Mouse (Mus musculus) mesoderm, embryonic 11.5 days (tissue): ENCODE results near the gene Cxcl13.
"Not testable (repeated sequence)": the region's sequence is repeated elsewhere in the genome, so short reads cannot be mapped to it uniquely, and the experiment has no call there.

Source experiments
- DNase-seq: peaks from one replicate; pipeline ENCODE4 v3.0.0-alpha.2; 2012; ENCODE audit warnings: low read depth, low spot score

The Cxcl13 gene

DNA sequence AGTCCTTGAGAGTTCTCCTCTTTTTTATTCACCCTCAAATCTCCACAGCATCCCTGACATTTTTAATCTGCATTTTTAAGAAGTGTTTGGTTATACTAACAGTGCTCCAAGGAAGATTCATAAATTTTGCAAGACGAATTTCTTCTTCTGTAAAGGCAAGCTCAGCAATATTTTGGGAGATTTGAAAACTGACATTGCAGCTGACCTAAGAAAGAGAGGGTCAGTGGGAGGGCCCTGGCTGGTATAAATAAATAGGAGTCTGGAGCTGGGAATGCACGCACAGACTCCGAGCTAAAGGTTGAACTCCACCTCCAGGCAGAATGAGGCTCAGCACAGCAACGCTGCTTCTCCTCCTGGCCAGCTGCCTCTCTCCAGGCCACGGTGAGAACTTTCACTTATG lies at the start of gene Cxcl13:
Gene Cxcl13 (plus strand): TSS at position 301 of the 400 bp plus-strand sequence.
- no peak for DNase-seq

DNA sequence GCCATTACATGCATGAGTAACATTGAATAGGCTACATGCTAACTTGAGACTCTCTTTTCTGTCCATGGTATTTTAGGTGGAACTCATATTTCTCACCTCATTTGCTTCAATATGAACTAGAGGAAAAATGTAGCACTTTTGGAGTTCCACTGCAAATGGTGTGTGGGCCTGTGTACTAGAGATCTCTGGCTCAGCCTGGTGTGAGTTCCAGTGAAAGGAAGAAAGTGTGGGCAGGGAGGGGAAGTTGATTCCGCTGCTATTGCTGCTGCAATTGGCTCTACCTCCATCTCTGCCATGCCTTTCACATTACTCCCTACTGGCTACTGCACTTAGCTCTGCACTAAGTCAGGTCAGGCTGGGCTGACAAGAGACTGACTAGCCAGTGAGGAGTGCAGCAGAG lies 45.7 kb upstream of the Cxcl13 start:
- no peak for DNase-seq

GRCm38 (mm10) chr5:95918491-95918890 lies 38.3 kb upstream of the Cxcl13 start:
- DNase-seq = no peak

DNA sequence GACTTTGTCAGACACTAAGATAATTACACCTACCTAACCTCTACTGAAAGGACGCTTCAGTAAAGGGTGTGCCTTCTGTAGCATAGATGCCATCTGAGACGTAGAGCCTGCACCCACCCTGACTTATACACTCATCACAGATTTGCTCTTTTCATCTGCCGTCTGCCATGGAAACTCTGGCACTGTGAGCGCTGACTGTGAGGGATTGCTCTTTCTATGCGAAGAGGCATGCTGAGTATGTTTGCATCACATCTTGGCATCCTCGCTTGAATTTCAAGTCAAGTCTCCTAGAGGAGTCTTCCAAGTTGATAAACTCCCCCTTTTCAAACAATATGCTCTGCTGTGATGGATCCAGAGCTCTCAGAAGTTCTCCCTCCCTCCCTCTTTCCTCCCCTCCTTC lies 32.7 kb upstream of the Cxcl13 start:
- DNase-seq = no peak

- DNase-seq = no peak
Observed at GRCm38 (mm10) chr5:95925204-95925930, 31.4 kb upstream of the Cxcl13 start.

DNA sequence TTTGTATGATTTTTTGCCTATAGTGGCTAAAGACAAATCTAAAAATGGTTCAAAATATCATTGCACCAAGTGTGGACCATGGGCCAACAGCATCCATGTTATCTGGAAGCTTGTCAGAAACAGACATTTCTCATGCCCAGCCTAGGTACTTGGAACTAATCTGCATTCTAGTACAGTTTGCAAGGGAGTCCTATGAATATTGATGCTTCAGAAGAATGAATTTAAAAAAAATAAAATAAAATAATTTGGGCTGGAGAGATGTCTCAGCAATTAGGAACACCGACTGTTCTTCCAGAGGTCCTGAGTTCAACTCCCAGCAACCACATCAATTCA lies 30.9 kb upstream of the Cxcl13 start:
- DNase-seq = no peak

GRCm38 (mm10) chr5:95935035-95935434 lies 21.7 kb upstream of the Cxcl13 start:
- DNase-seq = no peak

DNA sequence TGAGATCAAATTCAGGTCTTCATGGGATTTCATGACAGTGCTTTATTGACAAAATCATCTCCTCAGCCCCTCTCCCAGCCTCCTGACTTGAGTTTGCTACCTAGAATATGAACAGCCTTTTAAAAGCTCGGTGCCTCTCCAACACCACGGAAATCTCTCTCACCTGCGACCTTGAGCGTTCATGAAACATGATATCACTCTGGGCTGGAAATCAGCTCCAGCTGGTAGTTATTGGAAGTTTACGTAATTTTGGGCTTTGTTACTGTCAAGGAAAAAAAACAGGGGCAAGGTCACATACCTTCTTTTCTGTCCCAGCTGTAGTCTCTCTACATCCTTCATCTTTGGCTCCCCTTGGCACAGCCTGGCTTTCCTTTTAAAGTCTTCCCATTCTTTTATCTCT lies 20.7 kb upstream of the Cxcl13 start:
- DNase-seq = no peak

GRCm38 (mm10) chr5:95937129-95937528 lies 19.6 kb upstream of the Cxcl13 start:
- DNase-seq = no peak

DNA sequence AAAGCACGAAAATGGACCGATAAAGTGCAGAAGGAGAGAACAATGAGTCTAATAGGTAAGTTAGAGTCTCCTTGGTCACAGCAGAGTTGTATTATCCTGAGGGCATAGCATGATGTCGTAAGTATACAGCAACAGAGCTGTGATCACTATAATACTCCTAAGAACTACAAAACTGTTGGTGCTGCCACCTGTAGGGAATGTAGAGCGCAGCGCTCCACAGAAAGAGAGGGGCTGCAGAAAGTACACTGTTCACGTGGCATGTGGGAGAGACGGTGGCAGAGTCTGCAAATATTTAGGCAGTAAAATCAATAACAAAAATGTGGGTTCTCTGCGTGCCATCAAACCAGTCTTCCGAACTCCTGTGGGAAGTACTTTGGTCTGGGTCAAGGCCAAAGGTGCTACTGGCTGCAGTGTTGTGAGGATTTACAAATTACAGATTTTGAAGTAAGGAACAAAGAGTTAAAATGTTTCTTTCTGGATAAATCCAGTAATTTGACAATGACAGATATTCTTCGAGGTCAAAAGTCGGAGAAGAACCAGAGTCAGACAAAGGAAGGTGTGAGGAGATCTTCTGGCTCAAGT lies 18.6 kb upstream of the Cxcl13 start:
- peak; percentile 28 for DNase-seq

DNA sequence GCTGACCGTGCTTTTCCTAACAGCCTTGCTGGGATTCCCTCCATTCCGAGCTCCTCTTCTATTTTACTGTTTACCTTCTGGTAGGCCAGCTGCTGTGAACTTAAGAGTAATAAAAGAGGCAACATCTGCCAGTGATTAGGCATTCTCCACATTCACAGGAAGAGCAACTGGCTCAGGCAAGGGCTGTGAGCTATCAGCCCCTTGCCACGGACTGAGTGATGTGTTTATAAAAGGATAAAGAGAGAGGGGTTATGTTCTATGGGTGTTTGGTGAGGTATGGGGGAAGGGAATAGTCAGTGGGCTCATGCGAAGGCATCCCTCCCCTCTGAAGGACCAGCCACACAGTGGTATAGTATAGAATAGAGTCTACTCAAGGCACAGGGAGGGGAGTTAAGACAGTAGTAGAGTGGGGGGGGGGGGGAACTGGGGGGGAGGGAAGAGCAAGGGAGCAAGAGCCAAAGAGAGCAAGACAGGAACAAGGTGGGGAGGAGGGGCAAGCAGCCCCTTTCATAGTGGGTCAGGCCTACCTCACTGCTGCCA lies 16.0 kb upstream of the Cxcl13 start:
- DNase-seq = peak; percentile 72

DNA sequence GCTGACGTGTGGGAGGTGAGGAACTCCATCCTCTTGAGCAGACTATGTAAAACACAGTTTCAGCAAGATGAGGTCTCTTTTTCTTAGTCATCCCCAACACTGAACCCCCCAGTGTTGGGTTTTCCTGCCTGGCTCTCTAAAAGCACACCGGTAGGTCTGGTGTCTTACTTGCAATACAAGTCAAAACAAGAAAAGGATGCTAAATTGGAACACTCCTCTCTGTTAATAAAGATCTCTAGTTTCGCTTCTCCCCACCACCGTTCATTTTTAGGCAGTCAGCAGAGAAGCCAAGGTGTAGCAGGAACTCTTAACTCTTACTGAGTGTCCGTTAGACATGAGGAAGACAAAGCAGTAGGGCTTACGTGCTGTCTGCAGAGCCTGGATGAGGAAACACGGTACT lies 15.2 kb upstream of the Cxcl13 start:
- DNase-seq = no peak

DNA sequence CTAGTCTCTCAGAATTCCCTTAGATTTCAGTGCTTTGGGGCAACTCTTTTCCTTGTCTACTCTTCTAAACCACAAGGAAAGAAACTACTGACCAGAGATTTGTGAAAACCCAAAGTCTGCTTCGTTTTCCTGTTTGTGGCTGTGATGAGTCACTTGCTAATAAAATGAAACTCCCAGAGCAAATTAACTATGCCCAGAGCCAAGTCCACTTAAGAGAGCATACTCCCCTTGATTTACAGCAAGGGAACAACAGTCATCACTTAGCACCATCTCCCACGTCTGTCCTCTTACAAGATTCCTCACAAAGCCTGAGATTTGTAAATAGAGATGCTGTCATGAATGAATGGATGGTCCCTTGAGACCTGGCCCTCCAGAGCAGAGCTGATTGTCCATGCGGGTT lies 11.6 kb upstream of the Cxcl13 start:
- DNase-seq = peak; percentile 34

DNA sequence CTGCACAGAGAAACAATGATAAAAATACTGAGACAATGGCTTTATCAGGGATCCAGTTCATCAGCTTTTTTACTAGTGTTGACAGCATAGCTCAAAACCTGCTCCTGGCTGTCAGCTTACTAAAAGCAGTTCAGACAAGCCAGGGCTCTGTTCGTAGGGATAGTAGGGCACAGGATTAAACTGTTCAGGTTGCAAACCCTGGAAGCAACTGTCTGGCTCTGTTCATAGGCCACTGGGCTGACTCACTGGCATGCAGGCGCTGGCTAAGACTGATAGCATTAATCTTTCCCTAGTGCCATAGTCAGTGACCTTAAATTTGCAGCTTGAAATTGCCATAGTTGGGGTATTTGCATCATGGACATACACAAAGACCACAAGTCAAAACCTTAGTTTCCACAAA lies 10.4 kb upstream of the Cxcl13 start:
- DNase-seq = no peak

DNA sequence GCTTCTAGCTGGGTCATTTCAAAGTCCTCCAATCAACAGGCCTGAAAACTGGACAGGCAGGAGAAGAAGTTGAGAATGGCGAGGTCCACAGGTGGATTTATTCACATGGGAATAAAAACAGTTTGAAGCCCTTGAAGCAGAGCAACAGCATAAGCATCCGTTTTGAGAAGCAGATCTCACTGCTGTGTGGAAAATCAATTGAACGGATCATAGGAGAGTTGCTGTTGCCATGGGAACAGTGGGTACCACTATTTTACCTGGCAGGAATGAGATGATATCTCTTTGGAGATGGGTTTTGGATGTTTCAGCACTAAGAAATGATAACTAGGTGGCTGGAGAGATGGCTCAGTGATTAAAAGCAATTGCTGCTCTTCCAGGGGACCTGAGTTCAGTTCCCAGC lies 8.1 kb upstream of the Cxcl13 start:
- DNase-seq = no peak

GRCm38 (mm10) chr5:95949946-95950701 lies 6.6 kb upstream of the Cxcl13 start:
- DNase-seq = peak; percentile 78

- DNase-seq = no peak
Observed at GRCm38 (mm10) chr5:95964940-95965339, 8.2 kb downstream of the Cxcl13 start.

GRCm38 (mm10) chr5:95966621-95967020 lies 9.9 kb downstream of the Cxcl13 start:
- DNase-seq = no peak

DNA sequence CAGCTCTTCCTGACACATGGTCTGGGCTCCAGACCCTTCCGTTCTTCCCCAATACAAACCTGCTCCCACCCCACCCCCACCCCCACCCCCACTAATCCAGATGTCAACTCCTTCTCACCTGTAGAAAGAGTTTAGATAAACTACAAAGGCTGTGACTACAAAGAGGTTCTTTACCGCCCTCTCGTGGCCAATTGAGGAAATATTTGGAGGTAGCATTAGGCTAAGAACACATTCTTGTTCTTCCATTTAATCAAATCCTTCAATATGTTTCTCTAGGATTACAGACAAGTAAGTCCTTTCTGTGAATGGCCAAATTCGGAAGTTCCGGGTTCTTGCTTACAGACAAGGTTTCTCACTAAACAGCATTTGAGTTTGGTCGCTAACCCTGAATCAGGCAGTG lies 14.1 kb downstream of the Cxcl13 start:
- DNase-seq = peak; percentile 62

DNA sequence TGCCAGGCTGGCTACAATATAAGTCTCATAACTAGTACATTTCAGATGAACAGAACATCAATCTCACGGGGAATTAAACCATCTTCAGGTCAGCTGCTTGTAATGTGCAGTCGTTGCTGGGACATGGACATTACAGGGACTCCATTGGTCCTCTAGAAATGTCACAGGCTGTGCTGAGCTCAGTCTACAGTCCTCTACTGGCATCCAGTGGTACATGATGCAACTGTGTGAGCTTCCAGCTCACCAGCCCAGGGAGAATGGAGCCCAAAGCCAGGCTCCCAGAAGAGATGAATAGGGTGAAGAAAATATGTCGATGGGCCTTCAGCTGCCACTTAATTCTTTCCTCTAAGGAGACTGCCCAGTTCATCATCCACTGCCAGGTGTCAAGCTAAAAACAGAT lies 15.5 kb downstream of the Cxcl13 start:
- no peak for DNase-seq

- not testable (repeated sequence) for DNase-seq
Observed at GRCm38 (mm10) chr5:95973806-95974205, 17.1 kb downstream of the Cxcl13 start.

DNA sequence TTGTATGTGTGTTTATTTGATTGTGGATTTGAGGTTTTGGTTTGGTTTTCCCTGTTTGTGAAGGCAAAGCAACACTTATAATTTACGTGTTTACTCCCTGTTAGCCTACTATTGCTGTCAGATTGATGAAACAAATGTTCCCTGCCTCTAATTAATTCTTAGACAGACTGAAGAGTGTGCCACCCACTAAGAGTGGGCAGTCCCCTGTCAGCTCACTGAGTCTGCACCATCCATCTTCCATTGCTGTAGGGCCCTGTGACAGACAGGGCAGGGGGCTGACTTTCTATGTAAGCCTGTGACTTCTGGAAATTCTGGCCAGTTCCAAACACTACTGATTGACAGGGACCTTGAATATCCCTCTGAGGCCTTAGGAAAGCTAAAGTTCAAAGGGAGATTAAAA lies 19.5 kb downstream of the Cxcl13 start:
- DNase-seq = no peak
